Mouse (Mus musculus) bone marrow, adult 2 months (tissue): ENCODE measurements around the gene Tuba3b.

ENCODE experiments used
- CTCF ChIP-seq: fragments of 200-500 bp; IDR thresholded peaks from 2 replicates; pipeline ENCODE4 v1.5.1; 2011; ENCODE audit warnings: low read length, control low read depth; ENCODE audit not compliant: control insufficient read depth, insufficient read depth
- POLR2A ChIP-seq: fragments of 200-500 bp; IDR thresholded peaks from 2 replicates; pipeline ENCODE4 v1.6.1; 2011; ENCODE audit warnings: low read depth, mild to moderate bottlenecking, control low read depth, low read length, borderline replicate concordance; ENCODE audit not compliant: control insufficient read depth

GRCm38 (mm10) chr6:145612611-145613010 lies 2.9 kb upstream of the Tuba3b start:
- TF ChIP-seq POLR2A (no peak), CTCF (no peak)
